Mouse (Mus musculus) neural tube, embryonic 15.5 days (tissue): ENCODE data around the gene Apoa1. TPM values are rescaled to one million over a fixed set of nuclear protein-coding genes. Genes with fewer than 3 reads are reported as not detected.

ENCODE experiments used
- ATAC-seq: fragments of 200-750 bp; cut with Nextera tagmentation; 2 replicates; pipeline ENCODE4 v1.8.0; 2017; ENCODE audit warnings: mild to moderate bottlenecking, moderate TSS enrichment, moderate library complexity; ENCODE audit not compliant: low FRiP score
- H3K27ac ChIP-seq: fragments of 300-500 bp; sonication (generic); replicated peaks from 2 replicates; pipeline ENCODE4 v1.5.1; 2015; ENCODE audit warnings: mild to moderate bottlenecking, inconsistent platforms
- H3K27me3 ChIP-seq: fragments of 300-500 bp; sonication (generic); replicated peaks from 2 replicates; pipeline ENCODE4 v1.6.1; 2015; ENCODE audit warnings: inconsistent platforms
- H3K36me3 ChIP-seq: fragments of 300-500 bp; sonication (generic); 2 replicates; pipeline ENCODE4 v1.6.1; 2015; ENCODE audit warnings: inconsistent platforms
- H3K4me1 ChIP-seq: fragments of 300-500 bp; sonication (generic); 2 replicates; pipeline ENCODE4 v1.6.1; 2015; ENCODE audit warnings: inconsistent platforms
- H3K4me2 ChIP-seq: fragments of 300-500 bp; sonication (generic); 2 replicates; pipeline ENCODE4 v1.6.1; 2015; ENCODE audit warnings: inconsistent platforms, mild to moderate bottlenecking, moderate library complexity
- H3K4me3 ChIP-seq: fragments of 300-500 bp; sonication (generic); replicated peaks from 2 replicates; pipeline ENCODE4 v1.5.1; 2015; ENCODE audit warnings: mild to moderate bottlenecking, inconsistent platforms
- H3K9ac ChIP-seq: fragments of 300-500 bp; sonication (generic); replicated peaks from 2 replicates; pipeline ENCODE4 v1.6.1; 2015; ENCODE audit warnings: mild to moderate bottlenecking, inconsistent platforms
- H3K9me3 ChIP-seq: fragments of 300-500 bp; sonication (generic); replicated peaks from 2 replicates; pipeline ENCODE4 v1.6.1; 2016; ENCODE audit warnings: inconsistent platforms
- WGBS: fragments of 180-500 bp; shearing (Covaris S2); methylation state at CpG from one replicate; pipeline ENCODE4 v1.1.7; 2015; ENCODE audit warnings: mixed read lengths; 5-methylcytosine and 5-hydroxymethylcytosine counted together
- polyA plus RNA-seq: library from polyadenylated mRNA; unstranded; fragments of >200 nt; fragmentation: Nextera tagmentation; extraction: Ambion mirVana; gene quantifications from 2 replicates; pipeline ENCODE4 v1.2.1, GENCODE M21; 2015

The Apoa1 gene
- polyA plus RNA-seq, 1 experiment from 2014 or later, result 7.3 TPM

GRCm38 (mm10) chr9:46196699-46197169, 31.6 kb upstream of the Apoa1 start:
- H3K4me3 ChIP-seq, result no peak overlapping the region
- no peaks in the 10 kb centered on the region for H3K4me1 ChIP-seq
- peaks cover 53% of the 10 kb centered on the region for H3K36me3 ChIP-seq
- no peak overlapping the region for H3K27ac ChIP-seq
- no peaks in the 10 kb centered on the region for H3K27me3 ChIP-seq
- no peak overlapping the region for H3K4me2 ChIP-seq
- no peaks in the 10 kb centered on the region for H3K9me3 ChIP-seq
- no peak overlapping the region for H3K9ac ChIP-seq
- no peak for ATAC-seq
- WGBS, result 87% methylated on average over 12 of the region's 12 CpGs

GRCm38 (mm10) chr9:46198461-46198860, 29.9 kb upstream of the Apoa1 start:
- Histone ChIP-seq H3K4me1 (no peaks in the 10 kb centered on the region), H3K36me3 (peaks cover 62% of the 10 kb centered on the region), H3K27me3 (no peaks in the 10 kb centered on the region), H3K27ac (no peak overlapping the region), H3K4me3 (no peak overlapping the region), H3K9me3 (no peaks in the 10 kb centered on the region), H3K4me2 (no peak overlapping the region), H3K9ac (no peak overlapping the region)
- no peak for ATAC-seq
- WGBS, result 90% methylated on average over 9 of the region's 9 CpGs

- H3K27me3 ChIP-seq, result no peaks in the 10 kb centered on the region
- H3K9ac ChIP-seq, result no peak overlapping the region
- ATAC-seq, result no peak
- H3K4me1 ChIP-seq, result no peaks in the 10 kb centered on the region
- WGBS, result 86% methylated on average over 7 of the region's 7 CpGs
- H3K27ac ChIP-seq, result no peak overlapping the region
- no peak overlapping the region for H3K4me2 ChIP-seq
- no peak overlapping the region for H3K4me3 ChIP-seq
- no peaks in the 10 kb centered on the region for H3K9me3 ChIP-seq
- peaks cover 62% of the 10 kb centered on the region for H3K36me3 ChIP-seq
Observed at GRCm38 (mm10) chr9:46198936-46199335, 29.4 kb upstream of the Apoa1 start.

- peaks cover 67% of the 10 kb centered on the region for H3K36me3 ChIP-seq
- H3K9ac ChIP-seq, result no peak overlapping the region
- H3K4me2 ChIP-seq, result no peak overlapping the region
- H3K4me1 ChIP-seq, result no peaks in the 10 kb centered on the region
- no peak overlapping the region for H3K4me3 ChIP-seq
- WGBS, result 91% methylated on average over 2 of the region's 2 CpGs
- no peak for ATAC-seq
- H3K9me3 ChIP-seq, result no peaks in the 10 kb centered on the region
- H3K27ac ChIP-seq, result no peak overlapping the region
- H3K27me3 ChIP-seq, result no peaks in the 10 kb centered on the region
Observed at GRCm38 (mm10) chr9:46199609-46200008, 28.8 kb upstream of the Apoa1 start.

GRCm38 (mm10) chr9:46206834-46207500, 21.4 kb upstream of the Apoa1 start:
- no peak overlapping the region for H3K4me2 ChIP-seq
- H3K36me3 ChIP-seq, result peaks cover 81% of the 10 kb centered on the region
- no peaks in the 10 kb centered on the region for H3K4me1 ChIP-seq
- WGBS, result 87% methylated on average over 10 of the region's 10 CpGs
- no peaks in the 10 kb centered on the region for H3K9me3 ChIP-seq
- no peaks in the 10 kb centered on the region for H3K27me3 ChIP-seq
- ATAC-seq, result no peak
- no peak overlapping the region for H3K9ac ChIP-seq
- H3K4me3 ChIP-seq, result no peak overlapping the region
- H3K27ac ChIP-seq, result no peak overlapping the region

GRCm38 (mm10) chr9:46207501-46207869, 20.9 kb upstream of the Apoa1 start:
- H3K27ac ChIP-seq, result no peak overlapping the region
- H3K27me3 ChIP-seq, result no peaks in the 10 kb centered on the region
- no peak overlapping the region for H3K4me2 ChIP-seq
- no peak for ATAC-seq
- no peak overlapping the region for H3K4me3 ChIP-seq
- WGBS, result 91% methylated on average over 6 of the region's 6 CpGs
- no peak overlapping the region for H3K9ac ChIP-seq
- no peaks in the 10 kb centered on the region for H3K4me1 ChIP-seq
- no peaks in the 10 kb centered on the region for H3K9me3 ChIP-seq
- peaks cover 81% of the 10 kb centered on the region for H3K36me3 ChIP-seq

- ATAC-seq, result no peak
- H3K27me3 ChIP-seq, result no peaks in the 10 kb centered on the region
- H3K27ac ChIP-seq, result no peak overlapping the region
- no peaks in the 10 kb centered on the region for H3K9me3 ChIP-seq
- H3K4me2 ChIP-seq, result no peak overlapping the region
- 85% methylated on average over 13 of the region's 13 CpGs for WGBS
- peaks cover 87% of the 10 kb centered on the region for H3K36me3 ChIP-seq
- no peak overlapping the region for H3K9ac ChIP-seq
- no peaks in the 10 kb centered on the region for H3K4me1 ChIP-seq
- H3K4me3 ChIP-seq, result no peak overlapping the region
Observed at GRCm38 (mm10) chr9:46208401-46208974, 19.9 kb upstream of the Apoa1 start.

- H3K4me3 ChIP-seq, result no peak overlapping the region
- H3K9me3 ChIP-seq, result no peaks in the 10 kb centered on the region
- no peak overlapping the region for H3K27ac ChIP-seq
- no peaks in the 10 kb centered on the region for H3K4me1 ChIP-seq
- no peaks in the 10 kb centered on the region for H3K27me3 ChIP-seq
- no peak overlapping the region for H3K9ac ChIP-seq
- H3K4me2 ChIP-seq, result no peak overlapping the region
- ATAC-seq, result no peak
- 92% methylated on average over 12 of the region's 12 CpGs for WGBS
- peaks cover 78% of the 10 kb centered on the region for H3K36me3 ChIP-seq
Observed at GRCm38 (mm10) chr9:46210473-46210872, 17.9 kb upstream of the Apoa1 start.

- Histone ChIP-seq H3K4me1 (no peaks in the 10 kb centered on the region), H3K27ac (no peak overlapping the region), H3K36me3 (peaks cover 45% of the 10 kb centered on the region), H3K4me3 (no peak overlapping the region), H3K9me3 (no peaks in the 10 kb centered on the region), H3K9ac (no peak overlapping the region), H3K27me3 (no peaks in the 10 kb centered on the region), H3K4me2 (no peak overlapping the region)
- no peak for ATAC-seq
- 93% methylated on average over 4 of the region's 4 CpGs for WGBS
Observed at GRCm38 (mm10) chr9:46214276-46214675, 14.1 kb upstream of the Apoa1 start.

GRCm38 (mm10) chr9:46214946-46215337, 13.4 kb upstream of the Apoa1 start:
- Histone ChIP-seq H3K27ac (no peak overlapping the region), H3K4me1 (no peaks in the 10 kb centered on the region), H3K36me3 (peaks cover 45% of the 10 kb centered on the region), H3K9ac (no peak overlapping the region), H3K4me2 (no peak overlapping the region), H3K4me3 (no peak overlapping the region), H3K27me3 (no peaks in the 10 kb centered on the region), H3K9me3 (no peaks in the 10 kb centered on the region)
- WGBS, result 95% methylated on average over 10 of the region's 10 CpGs
- ATAC-seq, result no peak

GRCm38 (mm10) chr9:46215338-46216322, 12.8 kb upstream of the Apoa1 start:
- ATAC-seq, result no peak
- no peak overlapping the region for H3K9ac ChIP-seq
- H3K27me3 ChIP-seq, result no peaks in the 10 kb centered on the region
- no peaks in the 10 kb centered on the region for H3K9me3 ChIP-seq
- no peak overlapping the region for H3K27ac ChIP-seq
- H3K36me3 ChIP-seq, result peaks cover 45% of the 10 kb centered on the region
- no peak overlapping the region for H3K4me2 ChIP-seq
- no peaks in the 10 kb centered on the region for H3K4me1 ChIP-seq
- 87% methylated on average over 11 of the region's 11 CpGs for WGBS
- H3K4me3 ChIP-seq, result no peak overlapping the region
